Mouse (Mus musculus) left cerebral cortex, postnatal 36 days (tissue): ENCODE data around the gene Pde10a. TPM values are rescaled to one million over a fixed set of nuclear protein-coding genes. Genes with fewer than 3 reads are reported as not detected.
A peak's percentile ranks its signal among the peaks of the same experiment; 100 is the strongest.

Experiments used
- DNase-seq, 2 experiments: peaks; one replicate each; pipeline ENCODE4 v3.0.0; 2021 to 2022; ENCODE audit warnings: low spot score in 2 of 2, mixed read lengths in 1 of 2
- intact Hi-C: fragments of 180-260 bp; cut with DNase I; formaldehyde crosslinking; loops from one replicate; pipeline ENCODE4 v1.15.1; 2025
- total RNA-seq, 2 experiments: library from RNA; stranded (reverse); gene quantifications; 2 replicates each; pipeline ENCODE4 v1.2.3; 2021

The Pde10a gene
- total RNA-seq, 2 experiments from 2014 or later: 75.0 to 128 TPM

DNA sequence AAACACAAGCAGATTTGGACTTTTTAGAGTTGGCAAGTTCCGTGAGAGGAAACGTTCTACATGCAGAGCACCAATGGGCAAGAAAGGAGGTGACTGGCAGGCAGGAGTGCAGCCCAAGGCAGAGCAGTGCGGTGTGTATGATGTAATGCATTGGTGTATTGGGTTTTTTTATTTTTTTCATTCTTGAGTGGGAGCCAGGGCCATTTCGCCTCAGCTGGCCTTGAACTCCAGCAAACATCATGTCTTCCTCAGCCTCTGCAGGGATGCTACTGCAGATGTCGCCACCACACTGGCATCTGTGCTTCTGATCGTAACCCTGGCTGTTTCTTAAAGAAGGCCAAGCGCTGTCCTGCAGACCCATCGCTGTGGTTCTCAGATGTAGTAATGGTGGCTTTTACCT is 285.0 kb downstream of the Pde10a start:
- intact Hi-C loops: no loop called here

DNA sequence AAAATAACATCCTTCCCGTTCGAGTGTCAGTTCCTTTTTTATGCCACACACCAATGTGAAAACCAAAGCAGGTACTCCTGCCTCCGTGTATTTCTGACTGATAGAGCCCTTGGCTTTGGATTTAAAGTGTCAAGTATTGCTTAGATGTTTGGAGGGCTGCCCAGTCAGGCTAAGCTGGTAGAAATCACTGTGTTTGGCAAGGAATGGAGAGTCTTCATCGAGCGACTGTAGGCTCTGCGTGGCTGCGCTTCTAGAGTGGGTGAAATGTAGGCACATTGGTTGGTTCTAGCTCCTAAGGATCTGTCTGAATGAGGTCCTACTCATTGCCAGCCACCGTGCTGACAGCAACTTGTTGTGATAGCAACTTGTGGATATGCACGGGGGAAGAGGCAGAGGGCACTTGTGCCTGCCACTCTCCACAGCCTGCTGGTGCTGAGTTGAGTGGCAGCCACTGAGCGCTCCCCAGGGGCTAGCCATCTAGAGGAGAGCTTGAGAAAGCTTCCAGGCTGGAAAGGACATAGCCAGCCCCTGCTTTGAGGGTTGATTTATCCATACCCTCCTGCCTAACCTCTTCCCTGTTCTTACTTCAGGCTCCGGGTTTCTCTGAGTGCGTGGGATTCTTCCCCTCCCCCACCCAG is 287.2 kb downstream of the Pde10a start:
- peak in 1 of 2 experiments; percentile 33 for DNase-seq
- intact Hi-C loops: no loop called here

More for the DNA sequence above, 285.0 kb downstream of the Pde10a start:
- DNase-seq: no peak

DNA sequence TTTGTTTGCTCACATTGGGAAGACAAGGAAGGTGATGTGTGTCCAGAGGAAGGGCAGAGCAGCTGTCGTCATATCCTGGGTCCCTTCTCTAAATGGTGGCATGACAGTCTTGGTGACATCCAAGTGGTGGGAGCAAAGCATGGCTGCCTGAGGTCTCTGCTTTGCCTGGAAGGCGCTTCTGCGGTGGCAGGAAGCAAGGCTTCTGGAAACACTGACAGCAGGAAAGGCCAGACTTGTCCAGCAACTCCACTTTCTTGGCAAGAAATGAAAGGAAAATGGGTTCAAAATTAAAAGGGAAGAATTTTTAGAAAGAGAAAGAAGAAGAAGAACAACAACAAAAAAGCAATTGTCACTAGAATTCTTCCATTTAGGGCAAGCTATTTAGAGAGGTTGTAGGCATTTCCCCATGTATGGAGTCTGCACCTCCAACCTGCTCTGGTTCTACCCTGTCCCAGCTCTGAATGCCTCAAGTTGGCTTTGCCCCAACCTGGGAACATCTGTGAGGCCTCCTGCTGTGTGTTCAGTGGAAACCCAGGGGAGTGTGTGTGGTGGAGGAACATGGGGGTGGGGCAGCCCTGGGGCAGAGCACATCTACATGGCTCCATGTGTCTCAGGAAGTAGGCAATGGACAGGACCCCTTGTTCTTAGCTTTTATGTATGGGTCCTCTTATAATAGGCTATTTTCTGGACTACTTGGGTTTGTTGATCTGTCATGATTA is 288.8 kb downstream of the Pde10a start:
- DNase-seq: no peak
- intact Hi-C loops: no loop called here

DNA sequence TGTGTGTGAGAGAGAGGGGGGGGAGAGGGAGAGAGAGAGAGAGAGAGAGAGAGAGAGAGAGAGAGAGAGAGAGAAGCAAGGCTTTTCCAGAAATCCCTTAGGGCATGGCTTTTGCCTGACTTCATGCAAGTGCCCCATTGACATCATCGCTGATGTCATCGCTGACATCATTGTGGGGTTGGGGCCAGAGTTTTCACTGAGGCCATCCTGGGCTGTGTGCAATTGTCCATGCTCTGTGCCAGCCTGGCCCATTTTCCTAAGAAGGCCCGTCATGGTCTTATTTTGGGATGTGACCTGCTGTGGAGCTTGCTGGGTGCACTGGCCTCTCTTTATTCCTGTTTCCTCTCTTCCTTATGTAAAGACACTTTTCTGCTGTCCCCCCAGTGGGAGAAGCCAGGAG is 290.2 kb downstream of the Pde10a start:
- intact Hi-C loops: no loop called here
- no peak for DNase-seq

DNA sequence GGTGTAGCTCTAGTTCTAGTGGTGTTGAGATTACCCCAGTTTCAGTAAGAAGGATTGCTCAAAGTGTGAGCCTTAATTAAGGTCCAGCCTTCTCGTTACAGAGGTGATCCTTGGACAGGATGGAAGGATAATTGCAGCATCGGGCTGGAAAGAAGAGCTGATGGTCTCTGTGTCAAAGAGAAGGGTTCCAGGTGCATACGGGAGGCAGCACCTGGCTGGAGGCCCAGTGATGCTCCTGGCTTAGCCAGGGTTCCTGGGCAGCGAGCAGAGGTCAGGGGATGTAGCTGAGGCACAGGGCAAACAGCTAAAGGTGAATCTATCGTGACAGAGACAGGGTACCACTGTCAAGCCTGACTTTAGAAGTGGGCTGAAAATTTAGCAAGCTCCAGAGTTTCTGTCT is 290.7 kb downstream of the Pde10a start:
- intact Hi-C loops: no loop called here
- no peak for DNase-seq

DNA sequence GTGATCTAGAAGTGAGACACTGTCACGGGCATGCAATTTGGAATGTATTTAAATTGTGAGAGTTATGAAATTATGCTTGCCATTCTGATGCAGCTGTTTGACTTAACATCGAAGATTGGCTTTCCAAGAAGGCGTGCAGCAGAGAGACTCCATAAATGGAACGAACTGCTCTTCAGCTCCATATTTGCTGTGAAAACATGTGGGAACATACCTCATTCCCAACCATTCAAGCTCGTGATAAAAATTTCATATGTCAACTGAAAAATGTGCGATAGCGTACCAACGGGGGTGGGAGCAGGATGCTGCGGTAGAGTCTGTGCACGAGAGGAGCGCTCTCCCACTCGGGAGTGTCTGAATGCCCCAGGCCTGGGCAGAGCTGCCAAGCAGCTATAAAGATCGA is 293.5 kb downstream of the Pde10a start:
- DNase-seq: no peak
- intact Hi-C loops: no loop called here

DNA sequence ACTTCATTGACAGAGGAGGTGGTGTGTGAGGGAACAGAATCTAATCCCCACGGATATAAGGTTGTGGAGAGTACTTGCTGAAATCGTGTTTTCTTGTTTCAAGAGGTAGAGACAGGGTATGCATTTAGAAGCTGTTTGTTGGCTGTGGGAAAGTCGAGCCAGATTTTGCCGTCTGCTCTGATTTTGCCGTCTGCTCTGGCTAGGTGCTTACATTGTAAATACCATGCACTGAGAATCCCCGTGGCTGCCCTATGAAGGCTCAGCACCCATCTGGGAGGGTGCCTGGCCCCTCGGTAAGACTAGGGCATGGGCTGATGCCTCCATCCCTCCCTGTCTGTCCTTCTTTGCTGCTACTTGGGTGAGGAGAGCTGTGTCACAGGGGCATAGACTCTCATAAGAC is 298.4 kb downstream of the Pde10a start:
- intact Hi-C loops: no loop called here
- no peak for DNase-seq

DNA sequence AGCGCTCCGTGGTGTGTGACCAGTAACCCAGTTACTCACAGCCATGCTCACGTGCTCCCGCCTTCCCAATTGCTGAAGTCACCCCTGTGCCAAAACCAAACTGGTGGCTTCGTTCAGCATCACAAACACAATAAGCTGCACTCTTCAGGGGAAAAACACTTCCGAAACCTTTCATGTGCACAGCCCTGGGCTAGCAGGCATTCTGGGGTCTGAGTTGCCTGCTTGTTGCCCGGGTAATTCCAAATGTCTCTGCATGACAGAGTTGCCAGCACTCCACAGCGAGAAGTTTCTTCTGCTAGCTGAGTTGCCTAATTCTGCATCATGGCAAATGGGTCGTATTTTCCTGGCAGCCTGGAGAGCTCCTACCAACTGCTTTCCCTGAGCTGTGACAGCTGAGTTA is 302.0 kb downstream of the Pde10a start:
- intact Hi-C loops: no loop called here
- no peak for DNase-seq

DNA sequence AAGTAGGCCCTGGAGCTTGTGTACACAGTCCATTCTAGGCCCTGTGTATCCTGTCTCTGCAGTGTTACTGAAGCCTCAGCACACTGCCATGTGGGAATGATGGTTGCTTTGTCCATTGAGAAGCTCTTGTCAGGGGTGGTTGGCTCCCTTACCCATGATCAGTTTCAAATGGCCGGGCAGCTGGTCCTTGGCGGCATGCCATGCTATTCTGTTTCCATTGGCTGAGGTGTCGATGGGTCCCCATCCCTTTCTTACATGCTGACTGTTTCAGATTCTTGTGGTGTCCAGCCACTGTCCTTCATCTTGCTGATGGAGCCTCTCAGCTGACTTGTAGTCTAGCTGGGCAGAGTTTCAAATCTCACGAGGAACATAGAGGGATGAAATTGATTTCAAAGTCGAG is 305.8 kb downstream of the Pde10a start:
- intact Hi-C loops: no loop called here

DNA sequence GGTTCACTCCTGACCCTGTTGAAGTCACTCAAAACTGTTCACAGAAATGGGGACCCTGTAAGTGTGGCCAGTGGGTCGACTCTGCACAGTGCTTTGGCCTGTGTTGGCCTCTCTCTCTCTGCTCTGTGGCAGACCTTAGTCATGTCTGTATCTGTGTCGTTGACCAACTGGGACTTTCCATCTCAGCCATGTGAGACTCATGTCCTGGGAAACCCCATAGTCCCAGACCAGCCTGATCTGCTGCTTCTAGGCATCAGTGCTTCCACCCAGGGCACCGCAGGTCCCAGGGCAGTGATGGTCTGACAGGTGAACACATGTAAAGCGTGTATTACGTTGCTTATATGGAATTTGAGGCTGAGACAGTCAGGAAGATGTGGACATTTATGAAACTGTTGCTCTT is 311.1 kb downstream of the Pde10a start:
- no peak for DNase-seq
- intact Hi-C loops: no loop called here

More for the DNA sequence above, 305.8 kb downstream of the Pde10a start:
- DNase-seq: no peak

DNA sequence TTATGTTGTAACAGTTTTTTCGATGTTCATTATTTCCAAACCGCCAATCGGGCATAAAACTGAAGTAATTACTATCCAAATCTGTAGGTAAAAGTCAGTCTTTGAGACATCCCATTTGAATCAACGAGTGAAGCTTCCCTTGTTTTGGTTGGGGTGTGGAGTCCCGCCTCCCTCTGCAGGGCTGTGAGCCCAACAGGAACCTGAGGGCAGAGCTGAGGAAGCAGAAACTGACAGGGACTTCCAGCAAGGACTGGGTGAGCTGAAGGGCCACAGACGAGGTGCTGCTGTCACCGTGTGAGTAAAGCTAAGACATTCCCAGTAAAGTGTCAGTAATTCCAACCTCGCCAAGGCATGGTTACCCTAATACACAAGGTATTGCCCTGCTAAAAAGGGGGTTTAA is 313.1 kb downstream of the Pde10a start:
- no peak for DNase-seq
- intact Hi-C loops: no loop called here

DNA sequence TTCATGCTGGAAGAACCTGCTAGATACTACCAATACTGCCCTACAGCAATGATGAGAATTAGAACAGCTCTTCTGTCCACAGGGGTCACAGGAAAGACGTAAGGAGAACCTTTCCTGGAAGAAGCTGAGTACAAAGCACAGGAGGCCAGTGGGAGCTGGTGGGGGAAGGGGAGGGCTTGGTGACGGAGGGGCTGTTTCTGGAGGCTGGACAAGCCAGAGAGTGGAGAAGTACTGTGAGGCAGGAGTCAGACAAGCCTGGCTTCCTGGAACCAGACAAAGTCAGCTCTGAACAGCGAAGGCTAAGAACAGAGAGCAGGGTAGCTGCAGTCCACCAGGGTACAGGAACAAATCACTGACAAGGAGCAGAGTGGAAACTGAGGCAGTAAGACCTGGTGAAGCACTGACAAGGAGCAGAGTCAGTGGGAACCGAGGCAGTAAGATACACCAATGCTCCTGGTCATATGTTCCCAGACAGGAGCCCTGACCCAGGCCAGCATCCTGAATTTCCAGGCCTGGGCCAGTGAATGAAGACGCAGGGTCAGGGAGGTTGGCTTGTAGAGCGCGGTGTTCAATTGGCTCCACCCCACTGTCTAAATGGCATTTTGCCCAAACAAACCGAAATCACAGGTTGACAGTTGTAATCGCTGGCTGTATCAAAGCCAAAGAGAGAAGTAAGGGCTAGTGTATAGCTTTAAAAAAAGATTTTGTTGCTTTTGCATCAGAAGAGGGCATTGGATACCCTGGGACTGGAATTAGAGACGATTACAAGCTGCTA is 314.3 kb downstream of the Pde10a start:
- intact Hi-C loops: no loop called here

DNA sequence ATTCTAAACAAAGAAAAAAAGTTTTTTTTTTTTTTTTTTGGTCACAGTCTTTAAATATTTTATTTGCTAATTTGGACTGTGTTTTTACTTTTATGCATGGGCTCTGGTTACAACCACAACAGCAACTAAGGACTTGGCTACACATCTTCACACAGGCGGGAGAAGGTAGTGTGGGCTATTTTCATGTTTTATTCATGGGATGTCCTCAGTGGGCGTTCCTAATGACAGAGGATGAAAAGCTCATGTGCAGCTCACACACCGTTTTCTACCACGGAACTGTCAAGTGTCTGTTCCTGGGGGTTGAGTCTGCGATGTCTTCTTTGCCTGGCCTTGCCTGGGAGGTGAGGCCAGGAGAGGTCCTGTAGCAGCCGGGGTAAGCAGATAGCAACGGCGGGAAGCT is 315.9 kb downstream of the Pde10a start:
- intact Hi-C loops: no loop called here
- no peak for DNase-seq

More for the DNA sequence above, 314.3 kb downstream of the Pde10a start:
- no peak for DNase-seq

DNA sequence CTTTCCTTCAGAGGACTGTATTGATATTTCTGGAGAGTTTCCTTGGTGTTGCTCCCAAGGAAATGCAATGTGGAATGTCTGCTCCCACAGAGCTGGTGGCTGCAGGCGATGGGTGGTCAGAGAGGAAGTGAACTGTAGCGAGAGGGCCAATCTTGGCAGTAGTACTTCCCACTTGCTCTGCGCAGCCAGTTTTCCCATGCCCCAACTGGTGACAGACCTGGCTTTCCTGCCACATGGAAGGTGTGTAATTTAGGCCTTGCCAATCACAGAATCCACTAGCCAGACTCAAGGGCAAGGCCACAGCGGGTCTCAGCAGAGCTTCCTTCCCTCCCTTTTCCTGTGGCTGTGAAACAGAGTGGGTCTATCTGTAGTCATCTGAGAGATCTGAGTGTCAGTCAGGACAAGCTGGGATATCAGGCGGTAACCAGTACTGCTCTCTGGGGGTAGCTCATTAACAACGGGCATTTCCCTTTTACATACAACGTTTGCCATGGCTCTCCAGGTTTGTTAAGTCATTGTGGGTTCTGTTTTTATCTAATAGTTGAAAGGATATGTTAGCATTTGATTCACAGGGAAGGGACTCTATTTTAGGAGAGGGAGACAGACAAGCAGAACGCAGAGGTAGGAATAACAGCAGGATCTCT is 316.8 kb downstream of the Pde10a start:
- intact Hi-C loops: no loop called here
- DNase-seq: no peak

DNA sequence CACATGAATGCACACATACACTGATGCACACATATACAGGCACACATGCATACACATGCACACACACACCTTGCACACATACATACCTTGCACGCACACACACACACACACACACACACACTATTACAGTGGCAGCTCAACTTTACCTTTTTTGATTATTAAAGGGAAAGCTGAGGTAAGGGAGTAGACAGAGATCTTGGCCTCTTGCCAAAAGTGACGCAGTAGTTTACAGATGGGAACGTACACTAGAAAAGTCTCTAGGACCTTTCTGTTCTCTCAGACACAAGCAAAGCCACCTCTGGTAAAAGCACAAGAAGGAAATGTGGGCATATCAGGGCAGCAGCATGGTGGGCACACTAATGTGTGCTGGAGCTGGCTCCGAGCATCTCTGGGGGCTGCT is 317.5 kb downstream of the Pde10a start:
- no peak for DNase-seq
- intact Hi-C loops: no loop called here

DNA sequence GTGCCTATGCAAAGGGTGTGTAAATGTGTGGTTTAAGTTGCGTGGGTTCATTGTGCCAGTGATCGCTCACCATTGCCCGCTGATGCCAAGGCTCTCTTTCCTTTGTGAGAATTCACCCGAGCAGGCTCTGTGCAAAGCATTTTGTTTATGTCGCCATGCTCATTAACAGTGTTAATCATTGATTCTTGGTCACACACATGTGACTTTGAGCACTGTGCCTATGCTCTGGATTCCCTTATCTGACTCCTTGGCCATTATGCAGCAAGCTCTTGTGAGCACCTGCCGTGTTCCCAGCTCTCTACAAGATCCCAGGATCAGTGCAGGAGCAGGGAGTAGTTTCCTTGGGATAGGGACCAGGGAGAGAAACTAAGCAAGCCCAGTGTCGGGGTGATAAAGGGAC is 318.8 kb downstream of the Pde10a start:
- DNase-seq: no peak
- intact Hi-C loops: no loop called here

DNA sequence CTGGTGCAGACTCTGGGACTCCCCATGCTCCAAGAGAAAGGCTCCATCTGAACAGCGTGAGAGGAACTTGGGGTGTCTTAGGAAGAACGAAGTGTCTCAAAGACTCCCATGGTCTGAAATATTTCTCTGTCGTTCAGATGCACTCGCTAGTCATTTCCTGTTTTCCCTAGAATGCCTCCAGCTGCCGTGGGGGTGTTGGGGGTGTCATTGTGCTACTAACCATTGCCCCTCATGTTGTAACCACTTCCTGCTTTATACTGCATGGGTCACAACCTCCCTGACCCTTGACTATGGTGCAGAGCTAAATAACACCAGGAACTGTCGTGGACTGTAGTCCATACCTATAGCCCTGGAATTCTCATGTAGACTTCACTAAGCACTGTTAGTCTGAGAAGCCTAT is 321.3 kb downstream of the Pde10a start:
- intact Hi-C loops: no loop called here

DNA sequence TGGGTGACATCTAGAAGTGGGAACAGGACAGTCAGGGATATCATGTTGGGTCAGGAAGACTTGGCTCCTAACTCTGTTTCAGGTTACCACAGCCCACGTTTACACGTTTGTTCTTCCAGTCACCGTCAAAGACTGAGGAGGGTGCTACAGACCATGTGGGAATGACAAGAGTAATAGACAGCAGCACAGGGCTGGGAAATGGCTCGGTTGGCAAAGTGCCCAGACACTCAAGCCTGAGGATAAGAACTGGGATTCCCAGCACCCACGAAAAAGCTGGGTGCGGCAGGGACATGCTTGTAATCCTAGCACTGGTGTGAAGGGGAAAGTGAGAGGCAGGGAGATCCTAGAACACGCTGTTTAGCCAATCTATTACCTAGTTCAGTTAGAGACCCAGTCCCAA is 322.4 kb downstream of the Pde10a start:
- peak; percentile 26 to 55 for DNase-seq

More for the DNA sequence above, 321.3 kb downstream of the Pde10a start:
- DNase-seq: no peak

DNA sequence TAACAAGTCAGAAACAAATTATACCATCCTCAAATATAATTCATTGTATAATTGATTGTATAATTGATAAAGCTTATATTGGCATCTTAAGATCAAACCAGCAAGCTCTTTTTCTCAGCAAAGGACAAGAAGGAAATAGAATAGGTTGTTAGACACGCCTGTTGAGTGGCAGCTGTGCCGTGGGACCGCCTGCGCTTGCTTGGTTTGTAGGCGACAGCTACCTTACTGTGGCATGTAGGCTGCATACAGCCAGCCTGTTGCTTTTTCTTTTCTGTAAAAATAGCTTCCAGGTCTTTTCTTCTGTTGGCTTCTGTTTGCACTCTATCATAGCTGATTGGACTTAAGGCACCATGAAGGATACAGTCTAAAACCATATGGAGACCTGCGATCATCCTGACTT is 326.7 kb downstream of the Pde10a start:
- DNase-seq: no peak
- intact Hi-C loops: no loop called here

More for the DNA sequence above, 322.4 kb downstream of the Pde10a start:
- intact Hi-C loops: no loop called here
